Mouse (Mus musculus): Measurements from ENCODE around the gene Gemin7. TPM values are rescaled to one million over a fixed set of nuclear protein-coding genes. Genes with fewer than 3 reads are reported as not detected.

Gene Gemin7
- total RNA-seq (2023), result 42.3 TPM

DNA sequence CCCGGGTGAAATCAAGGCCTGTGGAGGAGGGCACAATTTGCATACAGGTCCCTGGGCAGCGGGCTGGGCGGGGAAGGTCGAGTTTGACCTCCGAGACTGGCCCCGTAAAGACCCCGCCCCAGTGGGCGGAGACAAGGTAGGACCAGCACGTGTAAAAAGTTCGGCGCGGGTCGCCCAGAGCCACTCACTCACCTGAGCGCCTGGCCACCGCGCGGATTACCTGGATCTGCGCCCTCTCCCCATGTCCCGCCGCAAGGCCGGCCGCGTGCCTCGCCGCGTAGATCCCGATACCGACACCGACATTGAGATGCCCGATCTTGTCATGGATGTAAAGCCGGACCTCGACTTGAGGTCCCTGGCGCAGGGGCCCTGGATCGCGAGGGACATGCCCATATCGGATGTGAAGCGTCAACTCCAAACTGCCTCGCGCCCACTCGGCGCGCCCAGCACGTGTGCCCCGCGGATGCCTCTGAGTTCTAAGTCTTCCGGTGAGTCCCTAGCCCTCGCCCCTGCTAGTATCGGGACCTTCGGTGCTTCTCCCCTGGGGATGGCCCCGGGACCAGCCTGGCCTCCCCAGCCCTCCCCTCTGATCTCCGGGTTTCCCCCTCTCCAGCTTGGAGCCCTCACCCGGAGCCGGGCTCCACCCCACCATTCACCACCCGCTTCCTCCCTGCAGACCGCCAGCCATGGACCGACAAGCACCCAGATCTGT, at the start of gene Gemin7, which contains the start of gene Zfp296:
Gemin7 (minus strand) TSS at position 455 of the 712 bp plus-strand sequence.
Zfp296 (plus strand) TSS at position 147 of the 712 bp plus-strand sequence.

DNA sequence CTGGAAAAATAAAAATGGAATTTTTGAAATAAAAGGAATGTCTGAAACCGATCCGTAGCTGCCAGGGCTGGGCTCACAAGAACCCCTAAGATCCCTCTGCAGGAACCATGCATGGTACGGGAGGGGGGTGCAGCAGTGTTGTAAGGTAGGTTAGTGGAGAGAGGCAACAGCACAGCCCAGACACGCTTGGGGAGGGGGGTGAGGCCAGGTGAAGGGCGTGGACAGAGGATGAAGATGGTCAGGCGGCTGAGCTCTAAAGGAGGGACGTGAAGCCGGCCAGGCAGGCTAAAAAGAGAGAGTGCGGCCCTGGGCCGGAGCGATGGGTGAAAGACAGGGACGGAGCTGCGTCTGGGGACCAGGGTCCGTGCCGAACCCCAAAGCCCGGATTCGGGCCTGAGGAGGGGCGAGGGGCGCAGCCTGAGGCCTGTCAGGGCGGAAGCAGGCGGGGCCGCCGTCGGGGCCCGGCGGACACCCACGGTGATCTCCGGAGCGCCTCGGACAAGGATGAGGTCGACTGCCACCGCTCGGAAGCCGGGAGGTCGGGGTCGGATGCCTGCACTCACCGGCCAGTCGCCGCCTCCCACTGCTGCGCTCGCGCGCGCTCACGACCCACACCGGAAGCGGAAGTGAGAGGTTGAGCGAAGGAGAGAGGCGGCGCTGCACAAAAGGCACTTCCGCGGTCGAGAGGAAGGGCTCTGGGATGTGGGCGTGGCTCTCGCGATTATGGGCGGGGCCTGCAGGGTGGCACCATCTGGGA, 26.6 kb upstream of the Gemin7 start, which contains the start of gene Clasrp:
Clasrp (minus strand) TSS at position 638 of the 757 bp plus-strand sequence.

DNA sequence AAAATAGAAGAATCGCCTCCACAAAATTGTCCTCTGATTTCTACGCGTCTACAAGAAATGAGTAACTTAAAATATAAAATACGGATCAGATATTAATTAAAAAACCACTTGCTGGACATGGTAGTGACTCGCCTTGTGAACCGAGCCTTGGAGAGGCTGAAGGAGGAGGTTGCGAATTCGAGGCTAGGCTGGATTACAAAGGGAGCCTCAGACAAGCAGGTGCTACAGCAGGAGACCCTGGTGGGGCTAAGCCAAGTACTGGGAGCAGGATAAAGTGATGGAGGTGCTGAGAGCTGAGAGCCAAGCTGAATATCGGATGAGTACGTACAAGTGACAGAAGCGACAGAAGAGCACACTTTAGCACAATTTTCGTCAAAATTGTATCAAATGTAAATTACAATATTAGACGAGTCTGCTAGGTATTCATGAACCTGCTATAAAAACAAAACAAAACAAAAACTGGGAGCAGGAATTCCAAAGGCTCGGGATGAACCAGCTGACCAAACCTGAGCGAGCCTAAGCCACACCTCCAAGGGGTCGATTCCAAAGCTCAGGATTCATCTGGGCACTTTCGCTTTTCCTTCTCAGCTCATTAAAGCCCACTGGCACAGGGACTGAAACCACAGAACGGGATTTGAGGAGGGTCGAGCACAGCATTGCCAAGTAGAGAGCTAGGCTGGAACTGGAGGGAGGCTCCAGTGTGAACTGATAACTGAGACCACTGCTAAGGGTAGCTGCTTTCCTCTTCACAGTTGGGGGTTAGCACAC, 14.6 kb downstream of the Gemin7 start, which contains the start of gene Ppp1r37:
Ppp1r37 (minus strand) TSS at position 434 of the 768 bp plus-strand sequence.

DNA sequence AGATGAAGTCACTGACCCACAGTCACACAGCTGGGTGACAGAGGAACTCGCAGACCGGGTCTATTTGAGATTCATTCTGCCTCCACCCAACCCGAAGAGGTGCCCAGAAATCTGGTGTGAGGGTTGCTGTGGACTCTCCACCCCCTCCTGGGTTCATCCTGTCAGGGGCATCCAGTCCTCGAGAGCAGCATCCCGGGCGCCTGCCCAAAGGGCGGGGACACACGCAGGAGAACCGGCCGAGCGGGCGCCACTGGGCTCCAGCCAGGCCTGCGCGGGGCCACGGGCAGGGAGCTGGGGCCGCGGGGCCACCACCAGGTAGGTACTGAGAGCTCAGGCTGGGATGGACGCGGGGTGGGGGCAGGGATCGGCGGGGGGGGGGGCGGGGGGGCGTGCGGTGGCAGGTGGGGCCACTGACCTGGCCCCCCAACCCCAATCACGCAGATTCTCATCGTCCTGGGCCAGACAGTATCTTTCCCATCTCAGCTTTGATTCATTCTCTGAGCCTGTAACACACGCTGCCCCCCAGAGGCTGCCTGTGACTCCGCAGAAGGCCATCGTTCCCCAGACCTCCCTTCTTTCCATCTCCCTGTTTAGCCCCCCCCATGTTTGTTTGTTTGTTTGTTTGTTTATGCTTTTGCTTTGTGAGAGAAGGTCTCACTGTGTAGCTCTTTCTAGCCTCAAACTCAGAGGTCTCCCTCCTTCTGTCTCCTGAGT, 59.6 kb downstream of the Gemin7 start, which contains the start of gene Nkpd1:
Nkpd1 (plus strand) TSS at position 187 of the 714 bp plus-strand sequence.

Other genes starting within 250 kb of the Gemin7 start
- gene Ercc1, start 232.8 kb downstream of the Gemin7 start, total RNA-seq (2023), result 67.1 TPM
- 9.0 TPM for gene Cd3eap, start 218.1 kb downstream of the Gemin7 start, total RNA-seq (2023)
- 1.3 TPM for gene Ppp1r13l, start 217.8 kb downstream of the Gemin7 start, total RNA-seq (2023)
- 69.8 TPM for gene Ercc2, start 195.6 kb downstream of the Gemin7 start, total RNA-seq (2023)
- gene Klc3, start 173.5 kb downstream of the Gemin7 start, total RNA-seq (2023), result 5.9 TPM
- gene Ckm, start 172.8 kb downstream of the Gemin7 start, total RNA-seq (2023), result not detected
- gene Mark4, start 118.8 kb downstream of the Gemin7 start, total RNA-seq (2023), result 26.5 TPM
- gene Exoc3l2, start 114.3 kb downstream of the Gemin7 start, total RNA-seq (2023), result not detected
- 3.3 TPM for gene Bloc1s3, start 69.2 kb downstream of the Gemin7 start, total RNA-seq (2023)
- gene Trappc6a, start 69.2 kb downstream of the Gemin7 start, total RNA-seq (2023), result 23.3 TPM
- not detected for gene Nkpd1, start 59.8 kb downstream of the Gemin7 start, total RNA-seq (2023)
- 56.4 TPM for gene Ppp1r37, start 14.5 kb downstream of the Gemin7 start, total RNA-seq (2023)
- gene Zfp296, start 308 bp downstream of the Gemin7 start, total RNA-seq (2023), result 1.5 TPM
- 87.2 TPM for gene Clasrp, start 26.9 kb upstream of the Gemin7 start, total RNA-seq (2023)
- 67.9 TPM for gene Relb, start 51.8 kb upstream of the Gemin7 start, total RNA-seq (2023)
- 87.9 TPM for gene Clptm1, start 87.4 kb upstream of the Gemin7 start, total RNA-seq (2023)
- gene Apoc2, start 100.3 kb upstream of the Gemin7 start, total RNA-seq (2023), result not detected
- gene Gm44805, start 103.8 kb upstream of the Gemin7 start, total RNA-seq (2023), result not detected
- not detected for gene Apoc4, start 103.9 kb upstream of the Gemin7 start, total RNA-seq (2023)
- gene Apoc1, start 115.1 kb upstream of the Gemin7 start, total RNA-seq (2023), result not detected
- 36.3 TPM for gene Apoe, start 121.6 kb upstream of the Gemin7 start, total RNA-seq (2023)
- gene Tomm40, start 137.8 kb upstream of the Gemin7 start, total RNA-seq (2023), result 48.0 TPM
- gene Nectin2, start 172.9 kb upstream of the Gemin7 start, total RNA-seq (2023), result 0.38 TPM
- 0.23 TPM for gene Bcam, start 193.4 kb upstream of the Gemin7 start, total RNA-seq (2023)
- gene Cblc, start 219.2 kb upstream of the Gemin7 start, total RNA-seq (2023), result not detected
- 23.5 TPM for gene Bcl3, start 245.2 kb upstream of the Gemin7 start, total RNA-seq (2023)

Data from CD4-positive naive resting alpha-beta T cell, adult 76 days (primary cell).